Mouse (Mus musculus) B cell, adult 2 months (primary cell): ENCODE measurements around the gene Bsn.

Experiments
- DNase-seq, 2 experiments: peaks; one replicate each; pipeline ENCODE4 v3.0.0; 2022

Gene Bsn

DNA sequence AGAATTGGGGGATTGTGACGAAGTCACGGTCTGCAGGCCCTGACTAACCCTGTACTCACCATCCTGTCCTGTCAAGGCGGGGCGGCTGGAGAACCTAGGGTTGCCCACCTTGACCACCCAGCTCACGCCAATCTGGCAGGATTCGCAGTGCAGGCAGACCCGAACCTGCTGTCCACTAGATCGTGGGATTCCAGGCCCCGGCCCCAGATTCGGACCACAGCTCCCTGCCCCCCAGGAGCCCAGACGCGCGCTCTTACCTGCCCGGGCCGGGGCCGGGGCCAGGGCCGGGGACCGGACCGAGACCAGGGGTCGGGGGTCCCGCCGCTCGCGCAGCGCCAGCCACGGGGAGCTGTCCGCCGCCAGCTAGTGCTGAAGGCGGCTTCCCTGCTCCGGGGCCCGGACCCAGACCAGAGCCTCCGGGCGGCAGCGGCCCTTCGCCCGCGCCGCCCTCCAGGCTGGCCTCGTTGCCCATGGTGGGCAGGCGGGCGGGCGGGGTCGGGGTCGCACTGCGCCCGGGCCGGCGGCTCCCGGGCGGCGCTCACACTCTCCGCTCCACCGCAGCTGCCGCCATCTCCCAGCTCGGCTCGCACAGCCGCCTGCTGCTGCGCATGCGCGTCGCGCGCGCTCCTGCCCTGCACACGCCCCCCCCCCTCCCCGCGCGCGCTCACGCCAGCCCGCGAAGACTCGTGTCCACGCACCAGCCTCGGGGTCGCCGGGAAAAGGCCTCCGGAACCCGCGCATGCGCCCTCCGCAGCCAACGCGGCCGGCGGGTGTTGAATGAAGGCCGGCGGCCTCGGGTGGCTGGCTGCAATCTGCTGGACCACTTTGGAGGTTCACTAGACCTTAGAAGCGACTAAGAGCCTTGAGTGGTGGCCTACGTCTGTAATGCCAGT is at the start of gene Bsn:
TSS of gene Bsn (minus strand) at position 598 of the 893 bp plus-strand sequence.
- DNase-seq: peak; percentile 57 to 65

DNA sequence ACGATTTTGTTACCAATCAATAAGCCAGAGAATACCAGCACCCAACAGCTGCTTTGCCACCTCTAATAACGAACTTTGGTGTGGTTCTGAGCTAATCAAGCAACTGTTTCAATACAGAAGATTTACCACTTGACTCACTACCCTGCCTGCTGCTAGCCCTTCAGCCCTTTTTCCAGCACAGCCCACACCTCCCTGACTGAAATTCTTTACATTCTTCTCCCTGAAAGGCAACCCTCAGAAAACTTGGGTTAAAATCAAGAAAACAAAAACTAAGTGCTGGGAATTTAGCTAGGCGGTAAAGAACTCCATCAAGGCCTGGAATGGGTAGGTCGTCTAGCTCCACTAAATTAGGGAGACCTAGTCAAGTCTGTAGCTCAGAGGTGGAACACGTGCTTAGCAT is 49.8 kb upstream of the Bsn start:
- DNase-seq: no peak

DNA sequence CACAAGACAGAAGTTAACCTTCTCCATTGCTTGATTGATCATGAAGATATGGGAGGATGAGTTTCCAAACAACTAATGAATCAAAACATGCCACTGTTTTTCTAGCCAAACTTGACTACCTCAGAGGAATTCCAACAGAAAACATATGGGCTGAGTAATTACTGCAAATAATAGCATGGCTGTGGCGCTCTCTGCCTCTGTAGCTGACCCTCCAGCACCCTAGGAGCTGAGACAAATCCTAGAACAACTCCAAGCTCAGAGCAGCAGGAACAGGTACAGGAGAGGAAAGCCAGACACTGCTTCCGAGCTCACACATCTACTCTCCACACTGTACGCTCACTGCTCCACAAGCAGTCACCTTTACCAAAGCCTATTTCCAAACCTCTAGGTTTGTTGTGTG is 48.6 kb upstream of the Bsn start:
- no peak for DNase-seq

DNA sequence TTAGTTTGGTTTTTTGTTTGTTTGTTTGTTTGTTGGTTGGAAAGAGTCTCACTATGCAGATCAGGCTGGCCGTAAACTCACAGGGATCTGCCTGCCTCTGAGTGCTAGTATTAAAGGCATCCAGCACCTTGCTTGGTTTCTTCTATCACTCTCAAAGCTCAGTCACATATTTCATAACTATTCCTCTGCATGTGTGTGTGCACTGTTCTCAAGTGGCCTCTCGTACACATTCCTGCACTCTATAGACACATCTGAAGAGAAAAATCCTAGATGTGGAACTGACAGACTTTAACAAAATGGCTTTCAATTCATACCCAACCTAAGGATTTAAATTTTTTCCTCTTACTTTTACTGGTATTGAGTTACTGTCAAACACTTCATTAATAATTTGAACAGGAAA is 48.2 kb upstream of the Bsn start:
- DNase-seq: no peak

DNA sequence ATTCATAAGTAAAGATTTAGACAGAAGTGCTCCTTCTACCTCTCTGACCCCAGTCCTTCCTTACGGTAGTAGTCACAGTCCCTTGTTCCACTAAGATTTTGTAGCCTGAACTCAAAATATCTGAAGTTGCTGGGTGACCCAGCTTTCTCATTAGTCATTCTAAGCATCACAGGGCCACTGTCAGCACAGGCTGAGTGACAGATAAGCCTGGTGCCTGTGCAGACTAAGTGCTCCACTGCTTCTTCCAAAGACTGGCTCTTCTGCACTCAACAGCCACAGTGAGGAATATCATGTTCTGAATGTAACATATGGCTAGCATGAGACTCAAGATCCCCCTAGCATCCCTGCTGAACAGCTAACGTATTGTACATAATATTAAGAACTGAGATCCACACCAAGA is 44.5 kb upstream of the Bsn start:
- no peak for DNase-seq

DNA sequence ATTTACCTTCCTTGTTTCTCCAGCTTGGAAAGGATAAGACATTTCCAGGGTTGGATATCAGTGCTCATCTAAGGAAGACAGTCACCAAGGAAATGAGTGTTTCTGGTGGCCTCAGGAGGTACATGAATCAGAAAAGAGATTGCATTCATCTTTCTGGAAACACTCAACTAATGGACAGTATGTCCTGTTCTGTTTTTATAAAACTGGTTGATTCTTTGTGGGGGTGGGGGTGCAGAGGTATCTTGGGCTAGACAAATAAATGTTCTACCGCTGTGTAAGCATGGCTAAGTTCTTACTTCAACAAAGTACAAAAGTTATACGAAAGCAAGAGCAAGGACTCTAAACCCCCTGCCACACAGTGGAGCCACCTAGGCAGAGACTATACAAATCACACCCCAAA is 42.7 kb upstream of the Bsn start:
- no peak for DNase-seq

DNA sequence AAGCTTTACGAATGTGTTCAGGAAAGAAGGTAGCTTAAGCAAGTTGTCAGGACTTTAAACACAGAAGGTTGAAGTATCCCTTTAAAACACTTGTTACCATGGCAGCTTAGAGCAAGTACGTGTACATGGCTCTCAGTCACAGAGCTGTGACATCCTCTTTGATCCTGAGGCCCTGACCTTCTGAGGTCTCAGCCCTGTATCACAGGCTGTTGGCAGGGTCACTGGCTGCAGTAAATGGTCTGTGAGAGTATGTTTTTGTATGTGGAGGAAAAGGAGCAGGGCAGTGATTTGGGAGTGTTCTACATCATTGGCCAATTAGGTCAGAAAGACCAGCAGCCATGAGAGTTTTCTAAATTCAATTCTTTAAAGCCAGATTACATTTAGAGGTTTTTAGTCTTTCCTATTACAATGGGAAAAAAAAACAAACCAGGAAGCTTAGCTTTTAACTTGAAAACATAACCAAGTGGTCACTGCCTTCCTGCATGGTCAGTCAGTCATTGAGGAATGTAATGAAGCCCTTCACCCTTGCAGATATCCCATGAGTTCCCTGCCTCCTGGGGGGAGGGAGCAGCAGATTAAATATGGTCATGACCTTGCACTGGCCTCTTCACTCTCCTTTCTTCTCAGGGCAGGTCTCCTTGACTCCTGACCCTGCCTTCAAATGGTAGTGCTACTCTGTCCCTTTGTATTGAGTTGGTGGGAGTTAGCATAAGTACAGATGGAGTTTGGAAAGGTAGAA is 37.9 kb upstream of the Bsn start:
- no peak for DNase-seq

DNA sequence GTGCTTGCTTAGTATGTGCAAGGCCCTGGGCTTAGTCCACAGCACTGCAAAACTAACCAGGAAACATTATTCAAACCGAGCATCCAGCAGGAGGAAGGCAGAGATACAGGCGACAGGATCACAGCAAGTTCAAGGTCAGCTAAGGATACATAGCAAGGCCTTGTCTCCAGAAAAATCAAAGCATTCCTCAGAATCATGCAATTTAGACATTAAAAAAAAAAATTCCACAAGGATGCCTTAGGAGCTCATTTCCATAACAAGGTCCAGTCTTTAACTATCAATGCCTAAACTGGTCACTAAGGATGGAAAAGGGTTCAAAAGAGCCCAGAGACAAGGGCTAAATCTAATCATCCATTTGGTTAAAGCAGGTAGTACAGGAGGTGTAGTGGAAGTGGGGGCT is 35.0 kb upstream of the Bsn start:
- no peak for DNase-seq

DNA sequence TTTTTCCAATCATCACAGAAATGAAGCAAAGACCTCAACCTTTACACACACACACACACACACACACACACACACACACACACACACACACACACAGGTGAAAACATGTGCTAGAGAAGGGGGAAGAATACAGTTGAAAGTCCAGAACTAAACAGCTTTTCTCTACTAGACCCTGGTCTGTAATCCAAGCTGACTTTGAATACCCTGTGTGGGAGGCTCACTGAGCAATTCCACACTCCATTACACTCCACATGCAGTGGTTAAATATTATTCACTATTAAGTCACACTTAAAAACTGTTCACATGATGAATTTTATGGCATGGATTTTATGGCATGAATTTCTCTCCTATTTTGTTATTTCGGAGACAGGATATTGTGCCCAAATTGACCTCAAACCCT is 33.4 kb upstream of the Bsn start:
- no peak for DNase-seq

DNA sequence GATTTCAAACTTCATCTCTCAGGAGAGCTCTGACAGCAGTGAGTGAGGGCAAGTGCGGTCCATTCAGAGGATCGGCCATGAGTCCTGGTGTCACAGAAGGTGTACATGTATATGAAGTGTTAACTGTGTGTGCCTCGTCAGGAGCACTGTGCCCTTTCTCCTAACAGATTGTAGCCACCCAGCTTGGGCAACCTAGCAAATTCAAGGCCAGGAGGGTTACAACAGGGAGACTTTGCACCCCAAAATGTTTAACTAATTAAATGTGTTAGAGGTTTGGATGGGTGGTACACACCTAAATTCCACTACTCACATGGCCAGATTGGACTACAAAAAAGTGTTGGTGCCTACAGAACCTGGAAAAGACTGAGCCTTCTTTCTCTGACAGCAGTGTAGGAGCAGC is 31.4 kb upstream of the Bsn start:
- no peak for DNase-seq

DNA sequence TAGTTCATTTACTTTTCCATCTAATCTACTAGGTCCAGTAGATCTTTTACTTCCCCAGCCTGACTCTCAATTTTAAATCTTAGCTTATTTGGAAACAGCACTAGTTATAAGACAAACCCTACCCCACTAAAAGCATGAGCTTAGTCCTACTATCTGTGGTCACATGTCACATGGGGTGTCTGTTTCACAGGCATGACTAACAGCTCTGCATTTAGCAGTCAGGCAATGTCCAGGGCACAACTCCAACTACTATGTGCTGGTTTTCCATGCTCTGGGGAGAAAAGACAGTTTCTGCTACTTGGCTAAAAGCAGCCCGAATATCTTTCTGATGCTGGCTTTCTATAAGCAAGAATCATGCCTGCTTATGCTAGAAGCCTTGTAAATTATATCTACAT is 30.2 kb upstream of the Bsn start:
- no peak for DNase-seq

DNA sequence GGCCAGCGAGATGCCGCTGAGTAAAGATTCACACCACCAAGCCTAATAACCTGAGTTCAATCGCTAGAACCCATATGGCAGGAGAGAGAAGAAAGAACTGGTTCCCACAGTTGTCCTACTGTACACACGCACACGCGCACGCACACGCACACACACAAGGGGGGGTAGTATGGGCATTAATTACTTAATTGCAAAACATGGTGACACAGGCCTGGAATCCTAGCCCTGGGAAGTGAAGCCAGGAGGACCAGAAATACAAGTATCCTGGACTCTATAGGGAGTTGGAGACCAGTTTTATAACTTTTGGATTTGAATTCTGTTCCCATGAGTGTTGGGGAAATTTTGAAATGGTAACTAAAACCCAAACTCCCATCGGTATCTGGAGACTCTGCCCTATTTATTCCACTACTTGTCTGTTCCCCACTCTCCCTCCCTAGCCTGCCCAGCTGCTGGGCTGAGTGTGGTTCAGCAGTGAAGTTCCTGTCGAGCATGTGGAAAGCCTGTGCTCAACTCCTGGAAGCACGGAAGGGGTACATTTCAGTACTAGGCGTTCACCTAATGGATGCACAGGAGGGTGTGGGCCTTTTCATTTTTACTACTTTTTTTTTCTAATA is 29.7 kb upstream of the Bsn start:
- no peak for DNase-seq

DNA sequence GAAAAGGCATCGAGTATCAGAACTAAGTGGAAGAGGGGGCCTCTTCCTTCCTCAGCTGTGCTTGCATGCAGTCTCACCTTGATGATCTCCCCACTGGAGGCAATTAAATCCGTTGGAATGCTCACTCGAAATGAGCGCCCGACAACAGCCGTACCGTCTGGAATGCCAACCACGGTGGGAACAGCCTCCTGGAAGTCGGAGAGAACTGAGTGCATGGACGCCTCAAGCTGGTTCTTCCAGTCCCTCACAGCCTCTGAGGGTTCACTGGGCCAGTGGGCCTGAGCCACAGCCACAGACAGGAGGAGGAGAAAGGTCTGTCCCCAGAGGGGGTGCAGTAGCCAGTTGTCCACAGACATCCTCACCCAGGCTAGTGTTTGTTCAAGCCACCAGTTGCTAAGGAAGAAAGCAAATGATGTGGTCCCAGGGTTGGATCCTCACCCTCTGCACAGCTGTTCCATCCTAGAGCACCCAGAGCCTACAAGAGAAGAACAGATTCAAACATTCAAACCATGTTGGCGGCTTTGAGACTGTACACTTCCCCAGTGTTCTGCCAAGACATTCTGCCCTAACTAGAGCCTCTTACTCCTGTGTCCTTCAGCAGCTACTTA is 27.9 kb upstream of the Bsn start:
- DNase-seq: no peak

DNA sequence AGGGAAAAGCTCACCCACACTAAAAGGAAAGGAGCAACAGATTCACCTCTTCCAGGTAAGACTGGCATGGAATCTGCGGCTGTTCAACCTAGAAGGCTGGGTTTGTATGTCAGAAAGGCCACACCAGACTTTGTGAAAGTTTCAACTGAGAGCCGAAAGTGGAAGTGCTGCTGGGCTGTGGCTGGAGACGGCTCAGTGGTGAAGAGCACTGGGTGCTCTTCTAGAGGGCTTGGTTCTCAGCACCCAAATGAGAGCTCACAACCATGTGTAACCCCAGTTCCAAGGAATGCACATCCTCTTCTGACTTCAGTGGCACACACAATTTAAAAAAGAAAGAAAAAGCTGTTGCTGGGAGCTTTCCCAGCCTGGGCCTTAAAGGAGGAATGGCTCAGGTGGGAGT is 27.2 kb upstream of the Bsn start:
- peak; percentile 37 to 42 for DNase-seq

DNA sequence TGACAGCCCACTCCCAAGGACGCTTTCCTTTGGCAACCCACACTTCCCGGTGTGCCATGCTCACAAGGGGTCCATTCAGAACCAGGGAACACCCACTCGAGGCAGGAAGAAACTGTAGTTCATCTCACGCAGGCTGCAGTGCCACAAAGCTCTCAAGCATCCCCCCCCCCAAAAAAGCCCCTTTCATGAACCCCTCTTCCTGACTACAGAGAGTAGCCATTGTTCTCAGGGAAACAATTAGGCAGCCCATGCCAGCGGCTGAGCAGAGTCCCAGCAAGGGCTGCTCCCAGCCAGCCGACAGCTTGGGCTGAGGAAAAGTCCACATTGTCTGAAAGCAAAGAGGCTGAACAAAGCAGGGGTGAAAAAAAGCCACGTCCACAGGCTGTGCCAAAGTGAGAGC is 22.9 kb upstream of the Bsn start:
- DNase-seq: no peak

DNA sequence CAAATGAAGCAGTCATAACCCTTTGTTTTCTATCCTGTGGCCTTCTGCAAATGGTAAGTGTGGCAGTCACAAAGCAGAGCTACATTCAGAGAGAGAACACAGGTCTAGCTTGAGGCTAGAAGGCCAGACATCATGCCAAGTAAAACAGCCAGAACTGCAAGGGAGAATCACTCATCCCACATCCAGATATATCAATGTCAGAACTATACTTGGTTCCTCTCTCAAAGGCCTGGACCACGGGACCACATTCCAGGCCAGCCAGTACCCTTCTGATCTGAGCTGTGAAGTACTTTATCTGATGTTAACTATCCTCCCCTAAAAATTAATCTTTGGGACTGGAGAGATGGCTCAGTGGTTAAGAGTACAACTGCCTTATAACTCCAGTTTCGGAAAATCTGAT is 22.2 kb upstream of the Bsn start:
- DNase-seq: no peak

DNA sequence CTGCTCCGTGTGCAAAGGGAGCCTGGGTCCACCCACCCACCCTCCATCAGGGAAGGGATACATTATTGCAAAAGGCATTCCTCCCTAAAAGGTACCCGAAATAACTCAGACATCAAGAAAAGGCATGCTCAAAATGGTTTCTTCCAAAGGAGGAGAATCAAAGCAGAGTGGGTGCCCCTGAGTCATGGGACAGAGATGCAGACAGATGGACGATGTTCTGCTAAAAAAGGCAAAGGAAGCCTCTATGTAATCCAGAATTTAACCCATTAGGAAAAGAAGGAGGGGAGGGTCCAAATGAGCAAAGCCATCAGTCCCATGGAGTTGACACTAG is 15.4 kb upstream of the Bsn start:
- DNase-seq: no peak

DNA sequence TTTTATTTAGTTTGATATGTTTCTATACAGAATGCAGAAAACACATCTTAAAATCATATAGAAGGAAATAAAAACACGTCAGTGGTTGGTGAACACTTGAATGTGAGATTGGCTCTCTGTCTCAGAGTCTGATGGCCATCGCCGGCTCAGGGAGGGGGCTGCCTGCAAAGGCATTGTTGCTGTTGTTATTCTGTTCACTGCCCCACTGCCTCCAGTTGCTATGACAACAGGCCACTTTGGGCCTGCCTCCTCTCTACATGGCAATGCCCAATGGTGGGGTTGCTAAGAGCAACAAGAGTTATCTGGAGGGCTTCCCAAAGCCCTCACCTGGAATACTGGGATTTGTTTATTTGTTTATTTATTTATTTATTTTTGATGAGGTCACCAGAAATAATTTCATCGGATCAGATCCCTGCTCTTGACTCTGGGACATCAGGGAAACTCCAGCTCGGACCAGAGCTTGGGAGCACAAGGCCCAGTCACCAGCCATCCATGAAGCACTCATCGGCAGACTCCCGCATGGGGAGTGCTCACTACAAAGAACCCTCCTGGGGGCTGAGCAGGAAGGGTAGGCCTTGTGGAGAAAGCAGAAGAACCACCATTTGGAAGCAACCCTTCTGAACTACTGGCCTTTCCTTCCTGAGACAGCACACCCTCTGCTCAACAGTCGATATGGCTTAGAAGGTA is 14.8 kb upstream of the Bsn start:
- DNase-seq: no peak

DNA sequence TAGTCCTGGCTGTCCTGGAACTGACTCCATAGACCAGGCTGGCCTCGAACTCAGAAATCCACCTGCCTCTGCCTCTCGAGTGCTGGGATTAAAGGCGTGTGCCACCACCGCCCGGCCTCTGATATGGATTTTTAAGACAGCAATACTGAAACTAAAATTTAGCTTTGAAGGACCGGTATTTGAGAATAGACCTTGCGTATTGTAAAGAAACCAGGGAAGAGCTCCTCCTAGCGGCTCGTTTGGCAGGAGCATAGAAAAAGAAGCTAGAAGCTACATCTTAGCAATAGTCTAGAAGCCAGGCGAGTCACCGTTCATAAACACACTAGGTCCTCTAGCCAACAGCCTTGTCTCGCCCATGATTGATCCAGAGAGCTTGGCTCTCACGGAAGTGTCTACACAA is 12.8 kb upstream of the Bsn start:
- peak; percentile 83 to 84 for DNase-seq

DNA sequence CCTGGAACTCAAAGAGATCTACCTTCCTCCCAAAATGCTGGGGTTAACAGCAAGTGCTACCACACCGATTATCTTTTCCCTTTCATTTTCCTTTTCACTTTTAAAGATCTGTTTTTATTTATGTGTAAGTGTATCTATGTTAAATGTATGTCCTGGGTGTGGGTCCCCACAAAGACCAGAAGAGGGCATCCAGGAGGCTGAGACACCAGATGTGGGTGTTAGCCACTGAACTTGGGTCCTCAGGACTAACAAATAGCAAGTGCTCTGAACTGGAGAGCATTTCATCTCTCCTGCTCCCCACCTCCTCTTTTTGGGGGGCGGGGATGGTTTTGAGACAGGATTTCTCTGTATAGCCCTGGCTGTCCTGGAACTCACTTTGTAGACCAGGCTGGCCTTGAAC is 12.0 kb upstream of the Bsn start:
- peak; percentile 35 to 50 for DNase-seq

DNA sequence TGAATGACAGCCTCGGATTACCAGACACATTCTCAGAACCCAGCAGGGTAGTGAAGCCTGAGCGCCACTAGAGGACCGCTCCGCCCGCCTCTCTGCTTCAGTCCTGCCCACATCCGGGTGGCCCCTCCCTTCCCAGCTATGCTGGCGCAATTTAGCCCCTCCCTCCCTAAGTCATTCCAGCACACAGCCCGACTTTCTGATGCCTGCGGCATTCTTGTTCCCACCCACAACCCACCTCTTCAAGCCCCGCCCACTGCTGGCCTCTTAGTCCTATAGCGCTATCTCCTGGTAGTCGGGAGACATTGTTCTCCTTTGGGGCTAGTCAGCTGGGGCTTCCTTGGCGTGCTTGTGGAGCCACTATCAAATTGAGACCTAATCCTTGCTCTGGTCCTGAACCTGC is 11.0 kb upstream of the Bsn start:
- DNase-seq: peak; percentile 91 to 94

DNA sequence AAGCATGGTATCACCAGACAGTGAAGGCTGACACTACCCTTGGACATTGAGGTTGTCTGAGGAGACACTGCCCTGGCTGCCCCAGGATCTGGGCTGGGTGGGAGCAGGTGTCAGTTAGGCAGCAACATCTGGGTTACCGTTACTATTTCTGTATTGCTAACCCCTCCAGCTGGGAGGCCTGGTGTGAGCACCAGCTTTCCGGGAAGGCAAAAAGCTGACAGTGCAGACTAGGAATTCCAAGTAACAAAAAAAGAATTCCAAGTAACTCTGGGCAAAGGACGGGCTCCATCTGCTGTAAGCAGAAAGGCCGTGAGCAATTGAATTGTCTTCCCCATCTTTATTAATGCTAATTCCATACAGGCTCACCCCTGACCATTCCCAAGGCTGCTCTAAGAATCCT is 8.4 kb upstream of the Bsn start:
- DNase-seq: no peak
